Mouse (Mus musculus) stomach, postnatal 0 days (tissue): ENCODE measurements around the gene Arhgap24. TPM values are rescaled to one million over a fixed set of nuclear protein-coding genes. Genes with fewer than 3 reads are reported as not detected.

ENCODE experiments used
- ATAC-seq: fragments of 200-750 bp; cut with Nextera tagmentation; 2 replicates; pipeline ENCODE4 v1.8.0; 2017; ENCODE audit not compliant: low FRiP score, low TSS enrichment
- DNase-seq: peaks from one replicate; pipeline ENCODE4 v3.0.0-alpha.2; 2016; ENCODE audit warnings: low spot score
- H3K27ac ChIP-seq: fragments of 300-500 bp; sonication (generic); replicated peaks from 2 replicates; pipeline ENCODE4 v1.5.1; 2014; ENCODE audit warnings: mild to moderate bottlenecking, control low read depth
- H3K27me3 ChIP-seq: fragments of 300-500 bp; sonication (generic); 2 replicates; pipeline ENCODE4 v1.6.1; 2014; ENCODE audit warnings: low read length; ENCODE audit not compliant: control insufficient read depth, insufficient read depth
- H3K36me3 ChIP-seq: fragments of 300-500 bp; sonication (generic); 2 replicates; pipeline ENCODE4 v1.6.1; 2014; ENCODE audit warnings: low read length, mixed read lengths; ENCODE audit not compliant: control insufficient read depth, insufficient read depth
- H3K4me1 ChIP-seq: fragments of 300-500 bp; sonication (generic); replicated peaks from 2 replicates; pipeline ENCODE4 v1.6.1; 2014; ENCODE audit warnings: antibody characterized with exemption; ENCODE audit not compliant: control insufficient read depth, insufficient read depth
- H3K4me2 ChIP-seq: fragments of 300-500 bp; sonication (generic); replicated peaks from 2 replicates; pipeline ENCODE4 v1.6.1; 2014; ENCODE audit warnings: low read depth, mild to moderate bottlenecking, control low read depth, moderate library complexity
- H3K4me3 ChIP-seq: fragments of 300-500 bp; sonication (generic); 2 replicates; pipeline ENCODE4 v1.5.1; 2014; ENCODE audit warnings: low read depth, low read length, control low read depth
- H3K9ac ChIP-seq: fragments of 300-500 bp; sonication (generic); 2 replicates; pipeline ENCODE4 v1.6.1; 2014; ENCODE audit warnings: mild to moderate bottlenecking, low read length, control low read depth, mixed read lengths
- H3K9me3 ChIP-seq: fragments of 300-500 bp; sonication (generic); 2 replicates; pipeline ENCODE4 v1.6.1; 2016; ENCODE audit warnings: low read length; ENCODE audit not compliant: control insufficient read depth
- CTCF ChIP-seq: IDR thresholded peaks from 2 replicates; pipeline ENCODE4 v1.5.1; 2016; ENCODE audit warnings: antibody characterized with exemption, low read depth, mild to moderate bottlenecking, moderate library complexity
- EP300 ChIP-seq: optimal IDR thresholded peaks from 2 replicates; pipeline ENCODE3; 2016; ENCODE audit warnings: antibody characterized with exemption
- WGBS: fragments of 180-500 bp; shearing (Covaris S2); extraction: QIAGEN DNeasy Blood & Tissue Kit; methylation state at CpG from one replicate; pipeline ENCODE4 v1.1.7; 2014; 5-methylcytosine and 5-hydroxymethylcytosine counted together
- polyA plus RNA-seq: library from polyadenylated mRNA; unstranded; fragments of >200 nt; fragmentation: Nextera tagmentation; extraction: Ambion mirVana; gene quantifications from 2 replicates; pipeline ENCODE4 v1.2.1, GENCODE M21; 2015

The Arhgap24 gene
- polyA plus RNA-seq, 1 experiment from 2014 or later: 24.5 TPM

- no peak overlapping the region for H3K9ac ChIP-seq
- no peaks in the 10 kb centered on the region for H3K27me3 ChIP-seq
- DNase-seq (no peak), ATAC-seq (no peak)
- TF ChIP-seq CTCF: no peak
- no peak for TF ChIP-seq EP300
- H3K4me1 ChIP-seq: 0 out of 2 replicates have a peak, but pooled peaks cover 3% of the 10 kb centered on the region
- no peak overlapping the region for H3K4me2 ChIP-seq
- H3K4me3 ChIP-seq: no peak overlapping the region
- H3K9me3 ChIP-seq: no peaks in the 10 kb centered on the region
- H3K36me3 ChIP-seq: no peaks in the 10 kb centered on the region
- no peak overlapping the region for H3K27ac ChIP-seq
- 78% methylated on average over 2 of the region's 2 CpGs for WGBS
Observed at GRCm38 (mm10) chr5:102786123-102786522, 304.9 kb downstream of the Arhgap24 start.

DNA sequence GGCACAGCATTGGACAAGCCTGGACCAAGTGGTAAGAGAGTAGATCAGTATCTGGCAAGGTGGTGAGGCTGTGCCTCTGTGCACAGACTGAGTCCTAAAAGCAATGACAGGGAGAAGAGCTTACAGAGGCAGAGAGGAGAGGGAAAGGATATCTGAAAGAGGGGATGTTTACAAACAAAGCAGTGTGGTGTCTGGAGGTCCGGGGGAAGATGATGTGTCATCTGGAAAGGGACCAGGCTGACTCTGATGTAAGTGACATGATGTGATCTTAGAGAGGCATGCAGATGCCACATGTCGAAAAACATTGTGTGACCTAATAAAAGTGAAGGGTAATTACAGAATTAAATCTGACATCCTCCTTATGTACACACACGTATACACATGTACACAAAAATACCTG is 307.2 kb downstream of the Arhgap24 start:
- no peak overlapping the region for H3K4me3 ChIP-seq
- WGBS: 68% methylated on average over 3 of the region's 3 CpGs
- ATAC-seq: no peak

GRCm38 (mm10) chr5:102791273-102791672 is 310.1 kb downstream of the Arhgap24 start:
- Histone ChIP-seq H3K4me1 (0 out of 2 replicates have a peak, but pooled peaks cover 3% of the 10 kb centered on the region), H3K27ac (no peak overlapping the region), H3K27me3 (no peaks in the 10 kb centered on the region), H3K9ac (no peak overlapping the region), H3K4me2 (no peak overlapping the region), H3K9me3 (no peaks in the 10 kb centered on the region), H3K4me3 (no peak overlapping the region), H3K36me3 (no peaks in the 10 kb centered on the region)
- 62% methylated on average over 4 of the region's 4 CpGs for WGBS
- TF ChIP-seq CTCF (no peak), EP300 (no peak)
- ATAC-seq: no peak
- DNase-seq: no peak

More for the DNA sequence above, 307.2 kb downstream of the Arhgap24 start:
- H3K4me1 ChIP-seq: 0 out of 2 replicates have a peak, but pooled peaks cover 3% of the 10 kb centered on the region
- no peaks in the 10 kb centered on the region for H3K9me3 ChIP-seq
- H3K36me3 ChIP-seq: no peaks in the 10 kb centered on the region
- DNase-seq: no peak
- H3K4me2 ChIP-seq: no peak overlapping the region
- TF ChIP-seq EP300: no peak
- no peak for TF ChIP-seq CTCF
- H3K9ac ChIP-seq: no peak overlapping the region
- H3K27me3 ChIP-seq: no peaks in the 10 kb centered on the region
- no peak overlapping the region for H3K27ac ChIP-seq

- Histone ChIP-seq H3K4me2 (no peak overlapping the region), H3K4me3 (no peak overlapping the region), H3K4me1 (0 out of 2 replicates have a peak, but pooled peaks cover 3% of the 10 kb centered on the region), H3K27me3 (no peaks in the 10 kb centered on the region), H3K9ac (no peak overlapping the region), H3K27ac (0 out of 2 replicates have a peak overlapping the region, but pooled peaks have one; percentile 18), H3K36me3 (no peaks in the 10 kb centered on the region), H3K9me3 (no peaks in the 10 kb centered on the region)
- no peak for ATAC-seq
- 61% methylated on average over 11 of the region's 11 CpGs for WGBS
- no peak for TF ChIP-seq EP300
- TF ChIP-seq CTCF: no peak
- DNase-seq: no peak
Observed at GRCm38 (mm10) chr5:102793536-102793935, 312.3 kb downstream of the Arhgap24 start.

DNA sequence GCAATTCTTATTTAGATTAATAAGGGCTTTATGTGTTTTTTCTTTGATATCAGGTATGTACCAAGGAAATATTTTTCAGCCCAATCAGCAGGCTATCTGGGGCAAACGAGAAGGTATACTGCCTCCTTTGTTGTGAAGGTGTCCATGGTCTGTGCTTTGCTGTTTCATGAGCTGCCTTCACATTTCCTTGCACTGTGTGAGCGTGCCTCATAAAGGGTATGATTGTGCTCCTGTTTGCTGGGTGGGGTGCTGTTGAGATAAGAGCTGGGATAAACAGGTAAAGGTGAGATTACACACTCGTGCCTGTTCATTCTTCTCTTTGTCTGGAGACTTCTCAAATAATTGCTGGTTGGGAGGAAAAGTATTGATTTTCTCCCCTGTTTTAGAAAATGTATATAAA is 320.3 kb downstream of the Arhgap24 start:
- Histone ChIP-seq H3K4me3 (no peak overlapping the region), H3K4me1 (no peaks in the 10 kb centered on the region), H3K27me3 (no peaks in the 10 kb centered on the region), H3K9ac (no peak overlapping the region), H3K36me3 (no peaks in the 10 kb centered on the region), H3K9me3 (no peaks in the 10 kb centered on the region), H3K4me2 (no peak overlapping the region), H3K27ac (no peak overlapping the region)
- DNase-seq (peak; percentile 29), ATAC-seq (peak; percentile 88)
- WGBS: 56% methylated on average over 3 of the region's 3 CpGs
- TF ChIP-seq EP300 (no peak), CTCF (no peak)

DNA sequence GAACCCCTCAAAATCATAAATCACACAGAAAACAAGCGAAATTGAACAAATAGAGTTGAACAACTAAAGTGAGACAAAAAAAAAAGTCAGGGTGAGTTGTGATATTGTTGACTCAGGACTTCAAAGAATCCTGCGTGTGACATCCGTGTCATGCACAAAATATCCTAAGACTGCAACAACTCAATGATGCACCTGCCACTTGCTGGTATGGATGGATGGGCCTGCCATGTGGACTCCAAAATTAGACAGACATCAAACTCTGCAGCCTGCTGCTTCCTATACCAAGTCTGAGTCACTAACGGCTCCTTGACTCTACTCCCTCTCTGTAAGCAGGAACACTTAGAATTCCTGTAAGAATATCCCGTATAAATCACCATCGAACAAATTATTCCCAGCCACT is 321.6 kb downstream of the Arhgap24 start:
- H3K4me3 ChIP-seq: no peak overlapping the region
- TF ChIP-seq EP300: no peak
- no peak for TF ChIP-seq CTCF
- no peaks in the 10 kb centered on the region for H3K4me1 ChIP-seq
- H3K4me2 ChIP-seq: no peak overlapping the region
- H3K27ac ChIP-seq: no peak overlapping the region
- no peak overlapping the region for H3K9ac ChIP-seq
- no peaks in the 10 kb centered on the region for H3K27me3 ChIP-seq
- ATAC-seq (no peak), DNase-seq (no peak)
- WGBS: 82% methylated on average over 6 of the region's 6 CpGs
- H3K9me3 ChIP-seq: no peaks in the 10 kb centered on the region
- no peaks in the 10 kb centered on the region for H3K36me3 ChIP-seq
